Mouse (Mus musculus) lung, embryonic 14.5 days (tissue): ENCODE measurements around the gene Inpp4b. TPM values are rescaled to one million over a fixed set of nuclear protein-coding genes. Genes with fewer than 3 reads are reported as not detected.

Experiments used
- ATAC-seq: fragments of 200-750 bp; cut with Nextera tagmentation; 2 replicates; pipeline ENCODE4 v1.8.0; 2017; ENCODE audit warnings: mild to moderate bottlenecking, moderate TSS enrichment, moderate library complexity; ENCODE audit not compliant: insufficient read depth
- DNase-seq: peaks from one replicate; pipeline ENCODE4 v3.0.0-alpha.2; 2015
- H3K27ac ChIP-seq: fragments of 300-500 bp; sonication (generic); 2 replicates; pipeline ENCODE4 v1.5.1; 2014; ENCODE audit warnings: low read depth, mild to moderate bottlenecking, moderate library complexity
- H3K27me3 ChIP-seq: fragments of 300-500 bp; sonication (generic); 2 replicates; pipeline ENCODE4 v1.6.1; 2014; ENCODE audit warnings: low read length, control low read depth; ENCODE audit not compliant: insufficient read depth
- H3K36me3 ChIP-seq: fragments of 300-500 bp; sonication (generic); 2 replicates; pipeline ENCODE4 v1.6.1; 2014; ENCODE audit warnings: control low read depth; ENCODE audit not compliant: insufficient read depth
- H3K4me1 ChIP-seq: fragments of 300-500 bp; sonication (generic); 2 replicates; pipeline ENCODE4 v1.6.1; 2014; ENCODE audit warnings: antibody characterized with exemption, control low read depth; ENCODE audit not compliant: insufficient read depth
- H3K4me2 ChIP-seq: fragments of 300-500 bp; sonication (generic); 2 replicates; pipeline ENCODE4 v1.6.1; 2014; ENCODE audit warnings: mild to moderate bottlenecking
- H3K4me3 ChIP-seq: fragments of 300-500 bp; sonication (generic); 2 replicates; pipeline ENCODE4 v1.5.1; 2014; ENCODE audit warnings: low read depth, low read length
- H3K9ac ChIP-seq: fragments of 300-500 bp; sonication (generic); 2 replicates; pipeline ENCODE4 v1.6.1; 2014
- H3K9me3 ChIP-seq: fragments of 300-500 bp; sonication (generic); 2 replicates; pipeline ENCODE4 v1.6.1; 2016; ENCODE audit warnings: low read depth, low read length, control low read depth
- CTCF ChIP-seq: IDR thresholded peaks from 2 replicates; pipeline ENCODE4 v1.5.1; 2016; ENCODE audit warnings: antibody characterized with exemption, low read depth
- WGBS: fragments of 180-500 bp; shearing (Covaris S2); extraction: QIAGEN DNeasy Blood & Tissue Kit; methylation state at CpG from one replicate; pipeline ENCODE4 v1.1.7; 2014; 5-methylcytosine and 5-hydroxymethylcytosine counted together
- polyA plus RNA-seq: library from polyadenylated mRNA; unstranded; fragments of >200 nt; fragmentation: Nextera tagmentation; extraction: Ambion mirVana; gene quantifications from 2 replicates; pipeline ENCODE4 v1.2.1, GENCODE M21; 2014

Inpp4b gene
- polyA plus RNA-seq, 1 experiment from 2014 or later = 7.4 TPM

GRCm38 (mm10) chr8:81466776-81467175, 124.4 kb downstream of the Inpp4b start:
- H3K9ac ChIP-seq = no peak overlapping the region
- H3K36me3 ChIP-seq = no peaks in the 10 kb centered on the region
- WGBS = 64% methylated on average over 2 of the region's 2 CpGs
- H3K4me2 ChIP-seq = no peak overlapping the region
- no peak overlapping the region for H3K4me3 ChIP-seq
- no peaks in the 10 kb centered on the region for H3K27me3 ChIP-seq
- no peaks in the 10 kb centered on the region for H3K9me3 ChIP-seq
- H3K4me1 ChIP-seq = no peaks in the 10 kb centered on the region
- TF ChIP-seq CTCF = no peak
- ATAC-seq (no peak), DNase-seq (no peak)
- H3K27ac ChIP-seq = no peak overlapping the region

- no peak overlapping the region for H3K4me3 ChIP-seq
- H3K27ac ChIP-seq = no peak overlapping the region
- no peak for ATAC-seq
- no peak overlapping the region for H3K4me2 ChIP-seq
- peak; percentile 67 for TF ChIP-seq CTCF
- DNase-seq = peak; percentile 78
- no peaks in the 10 kb centered on the region for H3K9me3 ChIP-seq
- WGBS = 25% methylated on average over 3 of the region's 3 CpGs
- H3K36me3 ChIP-seq = no peaks in the 10 kb centered on the region
- no peaks in the 10 kb centered on the region for H3K4me1 ChIP-seq
- H3K27me3 ChIP-seq = no peaks in the 10 kb centered on the region
- no peak overlapping the region for H3K9ac ChIP-seq
These were observed 136.3 kb downstream of the Inpp4b start for GRCm38 (mm10) chr8:81478674-81479073.

GRCm38 (mm10) chr8:81483834-81484233, 141.5 kb downstream of the Inpp4b start:
- Histone ChIP-seq H3K4me3 (no peak overlapping the region), H3K4me2 (no peak overlapping the region), H3K4me1 (no peaks in the 10 kb centered on the region), H3K9me3 (no peaks in the 10 kb centered on the region), H3K27ac (no peak overlapping the region), H3K27me3 (no peaks in the 10 kb centered on the region), H3K36me3 (no peaks in the 10 kb centered on the region), H3K9ac (no peak overlapping the region)
- DNase-seq (no peak), ATAC-seq (no peak)
- TF ChIP-seq CTCF = peak; percentile 16; the same call in 1 of the 2 replicates
- 74% methylated on average over 1 of the region's 1 CpGs for WGBS

- TF ChIP-seq CTCF = no peak
- Histone ChIP-seq H3K27me3 (no peaks in the 10 kb centered on the region), H3K9ac (no peak overlapping the region), H3K9me3 (no peaks in the 10 kb centered on the region), H3K4me2 (no peak overlapping the region), H3K36me3 (no peaks in the 10 kb centered on the region), H3K4me1 (no peaks in the 10 kb centered on the region), H3K4me3 (no peak overlapping the region), H3K27ac (no peak overlapping the region)
- DNase-seq (no peak), ATAC-seq (no peak)
- 74% methylated on average over 1 of the region's 1 CpGs for WGBS
These were observed 143.3 kb downstream of the Inpp4b start for GRCm38 (mm10) chr8:81485626-81486025.

- ATAC-seq (no peak), DNase-seq (no peak)
- no peaks in the 10 kb centered on the region for H3K4me1 ChIP-seq
- H3K27ac ChIP-seq = no peak overlapping the region
- H3K9ac ChIP-seq = no peak overlapping the region
- no peaks in the 10 kb centered on the region for H3K9me3 ChIP-seq
- no peaks in the 10 kb centered on the region for H3K36me3 ChIP-seq
- H3K4me3 ChIP-seq = no peak overlapping the region
- H3K4me2 ChIP-seq = no peak overlapping the region
- 95% methylated on average over 2 of the region's 2 CpGs for WGBS
- no peaks in the 10 kb centered on the region for H3K27me3 ChIP-seq
- TF ChIP-seq CTCF = no peak
These were observed 147.7 kb downstream of the Inpp4b start for GRCm38 (mm10) chr8:81489894-81490661.

- 45% methylated on average over 2 of the region's 2 CpGs for WGBS
- no peak for ATAC-seq
These were observed 148.8 kb downstream of the Inpp4b start for GRCm38 (mm10) chr8:81491097-81491705.

GRCm38 (mm10) chr8:81491706-81492204, 149.4 kb downstream of the Inpp4b start:
- H3K4me1 ChIP-seq = no peaks in the 10 kb centered on the region
- H3K9ac ChIP-seq = no peak overlapping the region
- H3K27ac ChIP-seq = no peak overlapping the region
- 78% methylated on average over 3 of the region's 3 CpGs for WGBS
- no peaks in the 10 kb centered on the region for H3K27me3 ChIP-seq
- no peaks in the 10 kb centered on the region for H3K36me3 ChIP-seq
- DNase-seq = no peak
- no peak overlapping the region for H3K4me3 ChIP-seq
- no peak for ATAC-seq
- no peaks in the 10 kb centered on the region for H3K9me3 ChIP-seq
- H3K4me2 ChIP-seq = no peak overlapping the region
- no peak for TF ChIP-seq CTCF

More at GRCm38 (mm10) chr8:81491097-81491705, 148.8 kb downstream of the Inpp4b start:
- no peak for TF ChIP-seq CTCF
- Histone ChIP-seq H3K4me2 (no peak overlapping the region), H3K36me3 (no peaks in the 10 kb centered on the region), H3K4me3 (no peak overlapping the region), H3K9me3 (no peaks in the 10 kb centered on the region), H3K27me3 (no peaks in the 10 kb centered on the region), H3K9ac (no peak overlapping the region), H3K27ac (no peak overlapping the region), H3K4me1 (no peaks in the 10 kb centered on the region)
- DNase-seq = no peak
